Mouse (Mus musculus): ENCODE results near the gene Pex7.

The Pex7 gene

DNA sequence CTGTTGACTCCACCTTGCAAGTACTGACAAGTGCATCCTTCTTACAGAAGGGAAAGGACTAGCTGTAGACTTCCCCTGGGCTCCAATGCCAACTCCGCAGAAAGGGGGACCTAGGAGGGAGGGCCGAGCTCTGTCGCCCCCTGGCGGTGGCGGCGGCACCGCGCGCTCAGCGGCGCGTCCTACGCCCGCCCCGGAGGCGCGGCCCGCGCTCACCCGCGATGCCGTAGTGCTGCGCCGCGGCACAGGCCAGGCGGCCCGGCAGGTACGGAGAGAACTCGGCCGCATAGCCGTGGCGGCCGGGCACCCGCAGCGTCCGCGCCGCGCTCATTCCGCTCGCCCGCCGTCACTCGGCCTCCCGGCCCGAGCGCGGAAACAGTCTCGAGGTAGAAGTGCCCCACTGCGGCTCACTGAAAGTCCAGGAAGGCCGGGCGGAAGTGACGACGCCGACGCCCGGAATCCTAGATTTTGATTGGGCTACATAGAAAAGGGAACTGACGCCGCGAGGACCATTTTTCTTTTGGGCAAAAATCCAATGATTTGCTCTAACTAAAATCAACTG is at the start of gene Pex7:
Gene Pex7 (minus strand): TSS at position 444 of the 559 bp plus-strand sequence.
- peak; percentile 99 for DNase-seq (ENCODE audit: low spot score)

DNA sequence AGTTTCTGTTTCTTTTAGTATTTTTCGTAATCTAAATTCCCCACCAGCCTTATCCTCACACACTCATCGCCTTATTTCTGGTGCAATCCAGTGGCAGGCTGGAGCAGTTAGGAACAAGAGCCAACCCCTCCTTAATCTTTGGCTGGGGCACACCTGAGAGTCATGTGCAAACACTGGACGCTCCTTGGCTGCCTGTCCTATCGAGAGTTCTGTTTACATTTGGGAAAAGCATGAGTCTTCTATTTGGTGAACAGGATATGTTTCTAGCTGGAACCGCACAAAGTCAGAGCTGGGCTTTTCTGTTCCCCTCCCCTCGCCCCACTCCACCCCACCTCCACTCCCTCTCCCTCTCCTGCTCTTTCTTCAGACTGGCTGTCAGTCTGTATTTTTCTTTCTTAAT is 49.3 kb upstream of the Pex7 start:
- DNase-seq (ENCODE audit: low spot score) = no peak

DNA sequence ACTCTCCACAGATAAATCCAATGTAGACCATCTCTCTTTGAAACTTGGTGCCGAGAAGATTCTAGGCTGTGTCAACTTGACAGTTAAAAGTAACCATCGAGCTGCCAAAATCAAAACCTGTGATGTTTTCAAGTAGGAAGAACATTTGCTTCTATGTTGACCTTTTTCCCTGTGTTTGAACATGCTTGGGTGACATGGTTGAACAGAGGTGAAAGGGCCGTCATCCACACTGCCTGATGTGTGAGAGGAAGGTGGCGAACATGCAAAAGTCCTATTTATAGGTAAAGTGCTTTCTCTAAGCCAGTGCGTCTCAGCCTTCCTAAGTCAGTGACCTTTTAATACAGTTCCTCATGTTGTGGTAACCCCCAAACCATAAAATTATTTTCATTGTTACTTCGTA is 48.3 kb upstream of the Pex7 start:
- no peak for DNase-seq (ENCODE audit: low spot score)

DNA sequence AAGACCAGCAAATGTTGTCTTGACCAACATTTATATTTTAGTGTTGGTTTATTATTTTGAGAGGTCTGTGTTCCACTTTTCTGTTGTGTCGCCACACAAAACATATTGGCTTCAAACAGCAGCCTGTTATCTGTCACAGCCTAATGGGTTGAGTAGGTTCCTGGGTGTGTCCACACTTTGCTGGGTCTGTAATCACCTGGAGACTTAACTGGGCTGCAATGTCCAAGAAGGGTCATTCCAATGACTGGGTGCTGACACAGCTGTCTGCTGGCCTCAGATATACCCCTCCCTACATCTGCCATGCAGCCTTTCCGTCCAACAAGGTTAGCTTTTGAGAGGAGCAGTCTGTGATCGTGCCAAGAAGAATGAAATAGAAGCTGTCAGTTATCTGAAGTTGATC is 47.1 kb upstream of the Pex7 start:
- DNase-seq (ENCODE audit: low spot score) = no peak

DNA sequence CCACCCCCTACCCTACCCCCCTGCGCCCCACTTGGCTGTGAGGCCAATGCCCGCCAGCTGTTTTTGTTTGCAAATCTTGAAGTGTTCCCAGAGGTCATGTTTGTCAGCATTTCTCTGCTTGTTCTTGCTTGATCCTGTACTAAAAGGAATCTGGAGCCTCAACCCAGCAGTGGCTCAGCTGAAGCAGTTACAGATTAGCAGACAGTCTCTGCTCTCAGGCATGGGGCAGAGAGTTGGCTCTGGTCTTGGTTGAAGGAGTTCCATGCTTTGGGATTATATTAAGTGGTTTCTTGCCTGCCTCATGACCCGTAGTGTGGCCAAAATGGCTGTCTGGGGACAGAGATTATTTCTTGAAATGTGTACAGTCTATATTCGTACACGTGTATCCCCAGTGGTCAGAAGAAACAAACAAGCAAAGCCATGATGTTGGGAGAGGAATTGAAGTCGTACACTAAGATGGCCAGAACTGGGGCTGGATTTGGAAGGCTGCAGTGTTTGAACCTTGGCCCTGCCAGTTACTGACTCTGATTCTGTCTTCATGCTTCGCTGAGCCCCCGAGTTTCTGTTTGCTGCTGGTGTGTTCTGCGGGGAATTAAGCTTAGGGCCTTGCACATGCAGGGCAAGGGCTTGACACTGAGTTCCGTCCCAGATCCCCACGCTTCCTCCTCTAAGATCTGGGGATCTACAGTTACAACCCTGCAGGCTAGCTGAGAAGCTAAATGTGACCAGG is 45.7 kb upstream of the Pex7 start:
- no peak for DNase-seq (ENCODE audit: low spot score)

DNA sequence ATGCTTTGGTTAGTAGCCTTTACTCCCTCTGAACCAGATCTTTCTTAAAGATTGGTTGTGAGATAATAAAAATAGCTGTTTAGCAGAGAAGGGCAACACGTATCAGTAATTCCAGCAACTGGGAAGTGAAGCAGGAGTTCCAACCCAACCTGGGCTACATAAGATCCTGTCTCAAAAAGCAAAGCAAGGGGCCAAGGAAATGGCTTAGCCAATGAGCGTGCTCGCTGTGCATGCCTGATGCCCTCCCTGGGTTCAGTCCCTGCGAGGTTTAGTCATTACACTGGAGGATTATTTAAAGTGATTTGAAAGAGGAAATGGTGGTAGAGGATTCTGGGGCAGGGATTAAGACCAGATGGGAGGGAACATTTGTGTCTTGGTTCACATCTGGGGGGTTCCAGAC is 41.6 kb upstream of the Pex7 start:
- no peak for DNase-seq (ENCODE audit: low spot score)

DNA sequence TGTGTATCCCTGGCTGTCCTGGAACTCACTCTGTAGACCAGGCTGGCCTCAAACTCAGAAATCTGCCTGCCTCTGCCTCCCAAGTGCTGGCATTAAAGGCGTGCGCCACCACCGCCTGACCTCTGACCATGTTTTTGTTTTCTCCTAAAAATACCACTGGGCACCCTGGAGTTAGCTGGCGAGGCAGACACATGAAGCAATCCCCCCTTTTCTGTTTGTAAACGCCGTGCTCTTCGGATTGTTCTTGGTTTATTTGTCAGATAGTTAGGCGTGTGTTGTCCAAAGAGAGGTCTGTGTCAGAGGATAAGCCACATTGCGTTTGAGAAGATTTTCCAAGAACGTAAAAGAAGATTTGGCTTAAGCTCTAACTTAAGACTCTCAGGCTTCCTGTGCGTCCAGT is 40.9 kb upstream of the Pex7 start:
- DNase-seq (ENCODE audit: low spot score) = no peak

DNA sequence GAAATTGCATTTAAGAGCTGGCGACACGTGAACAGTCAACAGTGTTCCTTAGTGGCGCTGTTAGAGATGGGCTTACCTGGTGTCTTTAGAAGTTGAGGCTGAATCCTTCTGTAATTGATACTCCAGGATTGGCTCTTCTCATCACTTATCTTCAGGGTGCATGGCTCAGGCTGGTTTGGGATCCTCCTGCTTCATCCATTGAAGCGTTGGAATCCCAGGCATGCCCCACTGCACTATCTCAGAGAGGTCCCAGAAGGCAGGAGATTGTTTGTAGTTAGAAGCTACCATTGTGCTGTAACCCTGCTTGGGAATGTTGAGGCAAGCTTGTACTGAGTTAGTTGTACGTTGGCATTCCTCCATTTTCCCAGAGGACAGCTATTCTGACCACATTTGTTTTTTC is 40.4 kb upstream of the Pex7 start:
- no peak for DNase-seq (ENCODE audit: low spot score)

DNA sequence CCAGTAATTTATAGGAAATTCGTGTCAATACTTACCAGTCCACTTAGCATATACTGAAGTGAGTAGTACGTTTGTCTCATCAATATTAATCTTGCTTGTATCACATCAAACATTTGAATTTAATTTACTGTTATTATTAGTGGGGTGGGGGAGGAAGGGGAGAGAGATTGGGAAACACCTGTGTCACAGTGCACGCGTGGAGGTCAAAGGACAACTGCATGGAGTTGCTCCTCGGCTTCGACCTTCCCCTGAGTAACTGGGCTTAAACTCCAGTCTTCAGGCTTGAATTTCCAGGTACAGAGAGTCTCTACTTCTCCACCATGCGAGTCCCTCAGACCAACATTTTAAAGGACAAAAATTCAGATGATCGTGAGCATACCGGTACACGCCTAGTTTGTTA is 40.0 kb upstream of the Pex7 start:
- no peak for DNase-seq (ENCODE audit: low spot score)

DNA sequence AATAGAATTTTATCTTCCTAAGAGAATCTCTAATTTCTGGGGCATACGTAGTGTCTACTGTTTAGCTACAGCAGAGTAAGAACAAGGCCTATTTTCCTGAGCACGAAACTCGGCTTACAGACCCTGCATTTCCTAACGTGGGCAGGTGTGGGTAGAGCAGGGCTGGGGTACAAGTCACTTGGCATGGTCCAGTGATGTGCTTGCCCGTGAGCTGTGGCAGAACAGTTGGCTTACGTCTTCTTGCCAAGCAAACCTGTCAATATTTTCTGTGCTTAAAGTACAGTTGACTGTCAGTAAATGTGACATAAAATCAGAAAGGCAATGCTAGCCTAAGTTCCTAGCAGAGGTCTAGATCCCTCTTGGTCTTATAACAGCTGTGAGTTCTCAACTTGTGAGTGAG is 39.2 kb upstream of the Pex7 start:
- DNase-seq (ENCODE audit: low spot score) = no peak

DNA sequence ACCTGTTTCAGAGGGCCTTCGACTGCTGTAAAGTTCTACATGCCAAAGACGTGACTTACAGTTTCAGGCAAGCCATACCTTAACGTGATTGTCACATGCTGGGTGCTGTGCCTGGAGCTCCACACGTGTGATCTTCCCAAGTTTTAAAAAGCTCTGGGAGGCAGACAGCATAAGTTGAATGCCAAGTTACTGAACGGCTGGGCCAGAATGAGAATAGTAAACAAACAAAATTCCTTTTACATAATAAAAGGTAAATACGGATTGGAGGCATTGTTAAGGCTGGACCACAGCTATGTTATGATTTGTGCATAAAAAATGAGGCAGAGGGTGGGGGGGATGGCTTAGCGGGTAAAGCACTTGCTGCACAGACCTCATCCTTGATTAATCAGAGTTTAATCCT is 38.2 kb upstream of the Pex7 start:
- no peak for DNase-seq (ENCODE audit: low spot score)

DNA sequence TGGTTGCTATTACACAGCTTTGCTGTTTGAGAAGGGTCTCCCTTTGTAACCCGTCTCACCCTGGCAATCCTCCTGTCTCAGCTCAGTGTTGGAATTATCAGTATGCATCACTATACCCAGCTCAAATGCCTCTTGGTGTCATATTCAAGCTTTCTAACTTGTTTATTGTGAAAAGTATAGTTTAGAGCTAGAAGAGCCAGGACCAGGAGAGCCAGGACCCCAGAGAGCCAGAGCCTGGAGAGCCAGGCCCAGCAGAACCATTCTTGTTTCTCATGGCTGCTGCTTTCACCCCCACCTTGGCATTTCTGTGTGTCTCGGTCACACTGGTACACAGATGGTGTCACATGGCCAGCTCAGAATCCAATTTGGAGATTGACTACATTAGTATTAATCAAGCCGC is 35.1 kb upstream of the Pex7 start:
- no peak for DNase-seq (ENCODE audit: low spot score)

DNA sequence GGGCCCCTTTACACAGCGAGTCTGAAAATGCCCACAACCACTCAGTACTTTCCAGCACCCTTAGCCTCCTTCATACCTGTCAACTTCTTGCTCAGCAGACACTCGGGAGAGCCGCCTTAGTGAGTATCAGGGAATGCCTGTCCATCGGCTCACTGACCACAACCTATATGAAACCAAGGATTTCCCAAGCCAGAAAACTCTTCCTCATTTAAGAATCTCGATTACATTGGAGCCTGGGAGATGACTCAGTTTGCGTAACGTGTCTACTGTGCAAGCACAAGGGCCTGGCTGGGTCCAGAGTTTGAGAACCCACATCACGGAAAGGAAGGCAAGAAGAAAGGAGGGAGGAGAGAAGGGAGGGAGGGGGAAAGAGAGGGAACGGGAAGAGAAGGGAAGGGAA is 34.4 kb upstream of the Pex7 start:
- DNase-seq (ENCODE audit: low spot score) = no peak

DNA sequence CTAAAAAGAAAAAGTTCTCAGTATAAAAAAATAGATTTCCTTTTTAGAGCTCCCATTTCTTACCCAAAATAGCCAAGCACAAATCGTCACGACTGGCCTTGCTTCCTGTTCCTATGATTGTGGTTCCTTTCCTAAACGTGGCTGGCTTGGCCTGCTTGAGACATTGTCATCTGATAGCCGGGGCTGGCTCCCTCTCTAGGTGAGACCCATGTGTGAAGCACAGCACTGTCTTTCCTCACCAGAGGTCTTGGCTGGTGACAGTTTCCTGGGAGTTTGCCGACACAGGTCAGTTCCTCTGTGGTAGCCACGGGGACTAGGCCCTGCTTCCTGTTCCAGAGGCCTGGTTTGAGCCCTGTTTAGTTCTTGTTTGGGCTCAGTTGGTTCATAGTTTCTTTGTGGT is 33.6 kb upstream of the Pex7 start:
- DNase-seq (ENCODE audit: low spot score) = no peak

DNA sequence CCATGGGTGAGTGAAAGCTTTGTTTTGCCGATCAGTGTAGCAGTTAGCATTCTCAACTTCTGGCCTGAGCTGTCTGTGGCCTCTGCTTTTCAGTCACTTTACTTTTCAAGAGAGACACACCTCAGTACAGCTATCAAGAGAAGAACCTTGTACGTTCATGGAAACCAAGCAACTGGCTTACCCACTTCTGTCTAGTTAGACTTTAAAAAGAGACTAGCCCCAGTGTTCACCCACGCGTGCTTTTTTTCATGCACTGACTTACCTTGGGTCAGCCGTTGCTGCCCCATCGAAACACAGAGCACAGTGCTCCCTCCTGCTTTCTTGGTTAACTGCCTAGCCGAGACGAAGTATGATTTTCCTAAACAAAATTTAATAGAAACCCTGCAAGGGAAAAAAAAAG is 33.1 kb upstream of the Pex7 start:
- no peak for DNase-seq (ENCODE audit: low spot score)

DNA sequence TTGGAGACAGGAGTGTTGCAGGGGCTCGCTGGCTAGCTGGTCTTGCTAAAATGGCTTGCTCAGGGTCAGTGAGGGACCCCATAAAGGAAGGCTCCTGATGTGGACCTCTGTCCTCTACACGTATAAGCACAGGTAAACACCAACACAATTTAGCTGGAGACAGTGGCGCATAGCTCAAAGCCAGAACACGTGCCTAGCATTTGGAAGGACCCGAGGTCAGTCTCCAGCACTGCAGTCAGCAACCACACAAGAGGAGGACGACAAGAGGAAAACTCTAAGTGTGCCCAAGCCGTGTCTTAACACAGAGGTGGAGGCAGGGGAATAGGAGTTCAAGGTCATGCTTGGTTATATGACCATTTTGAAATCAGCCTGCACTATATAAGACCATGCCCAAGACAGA is 32.6 kb upstream of the Pex7 start:
- no peak for DNase-seq (ENCODE audit: low spot score)

DNA sequence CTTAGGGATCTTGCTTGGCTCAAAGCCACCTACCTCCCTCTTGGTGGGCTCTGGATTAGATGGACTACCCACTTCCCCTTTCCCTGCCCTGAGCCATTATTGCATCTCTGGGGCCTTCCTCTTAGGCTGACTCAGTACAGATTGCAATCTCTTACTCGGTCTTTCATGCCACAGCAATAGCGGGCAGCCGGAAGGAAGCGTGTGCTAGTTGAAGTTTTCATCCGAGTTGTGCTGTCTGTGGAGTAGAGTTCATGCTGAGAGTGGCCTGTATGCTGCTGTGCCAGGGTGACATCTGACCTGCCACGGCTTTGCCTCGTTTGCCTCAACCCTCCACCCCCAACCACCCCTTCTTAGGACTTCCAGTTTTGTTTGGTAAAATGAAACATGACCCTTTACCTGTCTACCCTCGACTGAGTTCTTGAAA is 31.8 kb upstream of the Pex7 start:
- peak; percentile 68 for DNase-seq (ENCODE audit: low spot score)

DNA sequence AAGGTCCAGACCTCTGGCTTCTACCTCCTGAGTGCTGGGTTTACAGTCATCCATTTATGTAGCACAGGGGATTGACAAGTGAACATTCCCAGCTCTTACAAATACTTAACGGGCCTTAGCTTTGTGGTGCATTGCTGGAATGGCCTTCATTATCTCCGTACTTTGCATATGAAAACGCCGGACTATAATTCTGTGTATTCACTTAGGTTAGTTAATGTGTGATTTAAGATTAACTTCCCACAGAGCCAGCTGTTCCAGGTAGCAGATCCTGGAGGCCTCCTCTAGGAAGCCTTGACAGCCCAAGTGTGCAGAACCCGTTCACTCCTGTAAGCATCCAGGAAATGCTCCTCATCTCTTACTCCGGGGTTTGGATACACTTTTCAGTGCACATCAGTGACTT is 31.2 kb upstream of the Pex7 start:
- DNase-seq (ENCODE audit: low spot score) = no peak

DNA sequence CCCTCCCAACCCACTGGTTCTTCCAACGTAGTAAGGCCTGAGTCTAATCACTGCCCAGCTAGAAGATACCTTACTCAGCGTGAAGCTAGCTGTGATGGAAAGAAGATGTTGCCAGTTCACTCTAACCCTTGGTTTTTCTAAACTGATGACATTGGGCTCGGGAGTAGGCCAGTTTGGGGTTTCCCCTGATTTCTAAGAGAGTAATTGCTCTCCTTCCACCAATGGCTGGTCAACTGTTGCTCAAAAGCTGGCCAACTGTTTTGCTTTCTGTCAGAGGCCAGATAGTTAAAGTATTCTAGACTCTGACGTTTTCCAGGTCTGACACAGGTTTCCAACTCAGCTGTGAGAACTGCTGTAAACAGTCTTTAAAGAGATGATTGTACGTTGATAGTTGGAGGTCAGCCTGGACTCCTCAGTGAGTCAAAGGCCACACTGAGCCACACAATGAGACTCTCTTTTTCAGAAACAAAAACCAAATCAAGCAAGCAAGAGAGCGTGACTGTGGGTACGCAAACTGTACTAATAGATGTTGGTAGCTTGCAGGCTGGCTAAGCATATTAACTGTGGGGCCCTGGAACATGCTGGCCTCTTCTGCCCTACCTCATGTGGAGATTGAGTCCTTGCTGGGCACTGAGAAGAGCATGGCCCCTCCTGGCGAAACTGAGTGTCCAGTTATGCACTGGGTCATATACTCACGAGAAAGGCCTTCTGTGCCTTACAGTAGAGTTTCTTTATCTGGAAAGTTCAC is 29.6 kb upstream of the Pex7 start:
- DNase-seq (ENCODE audit: low spot score) = peak; percentile 35

DNA sequence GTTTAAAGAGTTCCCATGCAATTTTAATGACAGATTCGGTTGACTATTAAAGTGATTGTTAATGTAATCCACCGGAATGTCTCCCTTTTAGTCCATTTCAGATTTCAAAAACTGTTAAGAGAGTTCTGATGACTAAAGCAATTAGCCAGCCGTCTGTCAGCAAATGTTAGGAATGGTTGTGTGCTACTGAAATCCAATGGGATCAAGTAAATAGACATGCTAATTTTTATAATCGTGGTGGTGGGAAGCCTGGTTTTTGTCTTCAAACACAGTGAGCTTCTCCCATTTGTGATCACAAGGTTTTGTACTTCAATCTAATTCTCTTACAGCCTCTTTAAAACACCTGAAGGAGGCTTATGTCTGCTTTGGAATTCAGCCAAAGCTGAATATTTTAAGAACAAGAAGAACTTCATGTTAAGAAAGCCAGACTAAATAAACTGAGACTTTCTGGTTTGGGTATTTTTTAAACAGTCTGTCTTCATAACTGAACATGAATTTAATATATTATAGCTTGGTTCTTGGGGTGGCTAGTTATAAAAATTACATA is 28.4 kb upstream of the Pex7 start:
- DNase-seq (ENCODE audit: low spot score) = no peak

DNA sequence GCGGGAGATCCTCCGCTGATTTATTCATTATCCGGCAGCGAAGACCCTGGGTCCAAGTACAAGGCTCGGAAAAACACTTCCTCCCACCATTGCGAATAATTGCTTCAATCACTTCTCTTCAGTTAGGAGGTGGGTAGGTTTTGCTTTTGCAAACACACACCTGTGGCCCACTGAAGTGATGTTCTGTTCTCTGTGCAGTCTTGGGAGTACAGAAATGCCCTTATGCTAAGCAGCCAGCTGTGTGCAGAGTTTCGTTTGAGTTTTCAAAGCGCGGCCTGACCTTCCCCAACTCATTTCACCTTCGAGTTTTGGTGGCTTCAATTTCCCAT is 27.8 kb upstream of the Pex7 start:
- DNase-seq (ENCODE audit: low spot score) = peak; percentile 35

DNA sequence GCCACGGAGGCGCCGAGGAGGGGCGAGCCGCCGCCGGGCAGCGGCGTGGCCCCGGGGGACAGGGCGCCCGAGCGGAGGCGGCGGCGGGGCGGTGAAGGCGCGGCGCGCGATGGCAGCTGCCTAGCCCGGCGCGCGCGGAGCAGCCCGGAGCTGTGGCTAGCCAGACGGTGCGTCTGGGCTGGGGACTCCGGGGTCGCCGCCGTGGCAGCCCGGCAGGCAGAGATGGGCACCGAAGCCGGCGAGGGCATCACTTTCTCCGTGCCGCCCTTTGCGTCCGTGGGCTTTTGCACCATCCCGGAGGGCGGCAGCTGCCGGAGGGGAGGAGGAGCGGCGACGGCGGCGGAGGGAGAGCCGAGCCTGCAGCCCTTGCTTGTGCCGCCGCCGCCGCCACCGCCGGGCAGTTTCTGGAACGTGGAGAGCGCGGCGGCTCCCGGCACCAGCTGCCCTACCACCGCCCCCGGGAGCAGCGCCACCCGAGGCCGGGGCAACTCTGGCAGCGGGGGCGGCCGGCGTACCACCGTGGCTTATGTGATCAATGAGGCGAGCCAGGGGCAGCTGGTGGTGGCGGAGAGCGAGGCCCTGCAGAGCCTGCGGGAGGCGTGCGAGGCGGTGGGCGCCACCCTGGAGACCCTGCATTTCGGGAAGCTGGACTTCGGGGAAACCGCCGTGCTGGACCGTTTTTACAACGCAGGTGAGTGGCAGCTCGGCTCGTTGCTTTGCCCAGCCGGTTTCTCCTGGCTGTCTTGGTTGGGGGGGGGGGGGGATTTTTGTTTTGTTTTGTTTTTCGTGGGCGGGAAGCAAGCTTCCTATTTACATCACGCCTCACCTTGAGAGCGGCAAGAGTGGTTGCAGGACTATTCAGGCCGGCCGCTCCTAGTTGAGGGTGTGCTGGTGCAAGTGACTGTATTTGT is 27.1 kb upstream of the Pex7 start, which contains the start of gene Map3k5:
Gene Map3k5 (plus strand): TSS at position 89 of the 911 bp plus-strand sequence.
- DNase-seq (ENCODE audit: low spot score) = peak; percentile 79

Measured in MN1 (cell line).